Mouse (Mus musculus) forebrain, embryonic 11.5 days (tissue): Measurements from ENCODE around the gene Smurf2. TPM values are rescaled to one million over a fixed set of nuclear protein-coding genes. Genes with fewer than 3 reads are reported as not detected.

ENCODE experiments used
- ATAC-seq: fragments of 200-750 bp; cut with Nextera tagmentation; replicated peaks from 2 replicates; pipeline ENCODE4 v1.8.0; 2017; ENCODE audit warnings: moderate TSS enrichment; ENCODE audit not compliant: low FRiP score
- DNase-seq: peaks from one replicate; pipeline ENCODE4 v3.0.0-alpha.2; 2017; ENCODE audit warnings: low spot score
- H3K27ac ChIP-seq: fragments of 300-500 bp; sonication (generic); 2 replicates; pipeline ENCODE4 v1.5.1; 2014; ENCODE audit warnings: low read depth, low read length
- H3K27me3 ChIP-seq: fragments of 300-500 bp; sonication (generic); 2 replicates; pipeline ENCODE4 v1.6.1; 2014; ENCODE audit warnings: mild to moderate bottlenecking, low read length, mixed read lengths; ENCODE audit not compliant: control insufficient read depth, insufficient read depth
- H3K36me3 ChIP-seq: fragments of 300-500 bp; sonication (generic); 2 replicates; pipeline ENCODE4 v1.6.1; 2014; ENCODE audit warnings: mild to moderate bottlenecking, low read length, moderate library complexity, mixed read lengths; ENCODE audit not compliant: control insufficient read depth, insufficient read depth
- H3K4me1 ChIP-seq: fragments of 300-500 bp; sonication (generic); replicated peaks from 2 replicates; pipeline ENCODE4 v1.6.1; 2014; ENCODE audit warnings: low read length, mixed read lengths; ENCODE audit not compliant: control insufficient read depth, insufficient read depth
- H3K4me2 ChIP-seq: fragments of 300-500 bp; sonication (generic); 2 replicates; pipeline ENCODE4 v1.6.1; 2014; ENCODE audit warnings: low read depth, mild to moderate bottlenecking, low read length, moderate library complexity, mixed read lengths; ENCODE audit not compliant: severe bottlenecking
- H3K4me3 ChIP-seq: fragments of 300-500 bp; sonication (generic); 2 replicates; pipeline ENCODE4 v1.5.1; 2014; ENCODE audit warnings: low read depth, low read length
- H3K9ac ChIP-seq: fragments of 300-500 bp; sonication (generic); 2 replicates; pipeline ENCODE4 v1.6.1; 2014; ENCODE audit warnings: low read length
- H3K9me3 ChIP-seq: fragments of 300-500 bp; sonication (generic); 2 replicates; pipeline ENCODE4 v1.6.1; 2016; ENCODE audit warnings: low read length, mixed read lengths; ENCODE audit not compliant: control insufficient read depth
- WGBS: fragments of 180-500 bp; shearing (Covaris S2); extraction: QIAGEN DNeasy Blood & Tissue Kit; methylation state at CpG from one replicate; pipeline ENCODE4 v1.1.7; 2014; 5-methylcytosine and 5-hydroxymethylcytosine counted together
- polyA plus RNA-seq: library from polyadenylated mRNA; unstranded; fragments of >200 nt; fragmentation: Nextera tagmentation; extraction: Ambion mirVana; gene quantifications from 2 replicates; pipeline ENCODE4 v1.2.1, GENCODE M21; 2014

The Smurf2 gene
- polyA plus RNA-seq, 1 experiment from 2014 or later: 18.9 TPM

DNA sequence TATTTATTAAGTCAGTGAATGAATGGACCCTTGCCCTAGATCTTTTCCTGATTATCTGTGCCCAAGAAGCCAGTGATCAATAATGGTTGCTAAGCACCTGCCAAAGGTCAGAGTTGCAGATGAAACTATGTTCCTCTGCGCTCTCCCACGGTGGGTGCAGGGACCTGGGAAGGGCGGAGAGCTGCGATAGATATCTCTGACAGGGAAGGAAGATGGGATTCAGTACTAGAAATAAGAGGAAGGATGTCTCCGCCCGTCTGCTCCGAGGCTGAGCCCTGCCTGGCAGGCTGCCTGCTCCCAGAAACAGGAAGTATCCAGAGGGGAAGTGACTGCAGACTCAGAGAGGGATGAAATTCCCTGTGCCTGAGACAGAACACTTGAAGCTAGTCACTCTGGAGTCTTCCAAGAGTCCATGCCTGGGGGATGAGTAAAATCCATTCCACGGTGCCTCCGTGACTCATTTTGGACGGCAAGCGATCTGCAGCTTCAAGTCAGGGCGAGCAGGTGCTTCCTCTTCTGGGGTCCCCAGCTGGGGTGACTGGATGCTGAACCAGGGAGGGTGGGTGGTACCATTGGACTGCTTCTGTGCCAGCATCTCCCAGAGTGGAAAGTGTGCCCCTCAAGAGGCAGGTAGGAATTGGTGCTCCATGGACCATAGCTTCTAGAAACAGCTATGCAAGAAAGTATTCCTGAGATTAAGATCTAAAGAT, 36.9 kb upstream of the Smurf2 start:
- Histone ChIP-seq H3K9me3 (no peaks in the 10 kb centered on the region), H3K4me3 (no peak overlapping the region), H3K27ac (no peak overlapping the region), H3K4me2 (no peak overlapping the region), H3K4me1 (no peaks in the 10 kb centered on the region), H3K9ac (no peak overlapping the region), H3K36me3 (no peaks in the 10 kb centered on the region), H3K27me3 (no peaks in the 10 kb centered on the region)
- 88% methylated on average over 12 of the region's 12 CpGs for WGBS
- no peak for DNase-seq
- no peak for ATAC-seq

GRCm38 (mm10) chr11:106954566-106954965, 34.1 kb upstream of the Smurf2 start:
- no peak for ATAC-seq
- Histone ChIP-seq H3K9ac (no peak overlapping the region), H3K4me3 (no peak overlapping the region), H3K27ac (no peak overlapping the region), H3K4me2 (no peak overlapping the region), H3K36me3 (no peaks in the 10 kb centered on the region), H3K27me3 (no peaks in the 10 kb centered on the region), H3K4me1 (no peaks in the 10 kb centered on the region), H3K9me3 (no peaks in the 10 kb centered on the region)
- no peak for DNase-seq
- WGBS: 73% methylated on average over 8 of the region's 8 CpGs

DNA sequence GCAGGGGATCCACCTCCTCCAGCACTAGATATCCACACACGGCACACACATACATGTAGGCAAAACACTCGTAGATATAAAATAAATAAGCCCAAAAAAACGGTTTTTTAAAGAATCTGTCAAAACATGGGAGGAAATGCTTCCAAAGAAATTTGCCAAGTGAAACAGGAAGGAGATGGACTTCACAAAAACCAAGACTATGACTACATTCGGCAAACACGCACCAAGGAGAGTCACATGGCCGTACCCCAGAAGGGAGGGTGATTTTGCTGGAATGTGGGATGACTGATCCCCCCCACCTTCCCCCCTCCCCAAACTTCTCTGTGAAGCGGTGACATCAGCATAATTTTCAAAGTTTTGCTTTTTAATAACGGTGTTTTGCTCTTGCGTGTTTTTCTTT, 33.6 kb upstream of the Smurf2 start:
- H3K9me3 ChIP-seq: no peaks in the 10 kb centered on the region
- H3K27me3 ChIP-seq: no peaks in the 10 kb centered on the region
- no peak overlapping the region for H3K4me2 ChIP-seq
- H3K36me3 ChIP-seq: no peaks in the 10 kb centered on the region
- no peak for ATAC-seq
- no peak for DNase-seq
- no peak overlapping the region for H3K4me3 ChIP-seq
- no peaks in the 10 kb centered on the region for H3K4me1 ChIP-seq
- WGBS: 85% methylated on average over 9 of the region's 9 CpGs
- H3K9ac ChIP-seq: no peak overlapping the region
- H3K27ac ChIP-seq: no peak overlapping the region

GRCm38 (mm10) chr11:106937306-106937705, 16.8 kb upstream of the Smurf2 start:
- Histone ChIP-seq H3K4me1 (no peaks in the 10 kb centered on the region), H3K4me2 (no peak overlapping the region), H3K9ac (no peak overlapping the region), H3K4me3 (no peak overlapping the region), H3K9me3 (no peaks in the 10 kb centered on the region), H3K36me3 (no peaks in the 10 kb centered on the region), H3K27me3 (no peaks in the 10 kb centered on the region), H3K27ac (no peak overlapping the region)
- ATAC-seq (no peak), DNase-seq (no peak)
- WGBS: 83% methylated on average over 5 of the region's 5 CpGs

GRCm38 (mm10) chr11:106930366-106930765, 9.9 kb upstream of the Smurf2 start:
- Histone ChIP-seq H3K9ac (no peak overlapping the region), H3K4me2 (no peak overlapping the region), H3K4me1 (no peaks in the 10 kb centered on the region), H3K4me3 (no peak overlapping the region), H3K9me3 (no peaks in the 10 kb centered on the region), H3K27me3 (no peaks in the 10 kb centered on the region), H3K36me3 (no peaks in the 10 kb centered on the region), H3K27ac (no peak overlapping the region)
- WGBS: 85% methylated on average over 9 of the region's 9 CpGs
- no peak for DNase-seq
- no peak for ATAC-seq

DNA sequence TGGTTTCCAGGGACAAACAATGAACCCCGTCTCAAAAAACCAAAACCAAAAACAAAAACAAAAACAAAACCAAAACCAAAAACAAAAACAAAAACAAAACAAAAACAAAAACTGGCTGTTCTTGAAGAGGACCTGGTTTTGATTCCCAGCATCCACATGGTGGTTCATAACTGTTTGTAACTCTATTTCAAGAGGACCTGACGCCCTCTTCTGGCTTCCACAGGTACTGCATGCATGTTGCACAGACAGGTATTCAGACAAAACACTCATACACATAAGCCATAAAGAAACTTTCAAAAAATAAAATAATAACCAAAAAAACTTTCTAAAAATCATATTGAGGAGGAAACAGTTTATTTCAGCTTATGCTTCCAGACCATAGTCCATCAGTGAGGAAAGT, 8.4 kb upstream of the Smurf2 start:
- Histone ChIP-seq H3K4me2 (no peak overlapping the region), H3K9me3 (no peaks in the 10 kb centered on the region), H3K27ac (no peak overlapping the region), H3K27me3 (no peaks in the 10 kb centered on the region), H3K9ac (no peak overlapping the region), H3K4me1 (no peaks in the 10 kb centered on the region), H3K36me3 (no peaks in the 10 kb centered on the region), H3K4me3 (no peak overlapping the region)
- WGBS: 57% methylated on average over 2 of the region's 2 CpGs
- DNase-seq (no peak), ATAC-seq (no peak)

GRCm38 (mm10) chr11:106927950-106928349, 7.4 kb upstream of the Smurf2 start:
- 95% methylated on average over 5 of the region's 5 CpGs for WGBS
- H3K27me3 ChIP-seq: no peaks in the 10 kb centered on the region
- no peaks in the 10 kb centered on the region for H3K4me1 ChIP-seq
- no peak for ATAC-seq
- H3K9ac ChIP-seq: no peak overlapping the region
- DNase-seq: no peak
- no peak overlapping the region for H3K4me2 ChIP-seq
- H3K27ac ChIP-seq: no peak overlapping the region
- H3K36me3 ChIP-seq: no peaks in the 10 kb centered on the region
- no peaks in the 10 kb centered on the region for H3K9me3 ChIP-seq
- no peak overlapping the region for H3K4me3 ChIP-seq

- no peaks in the 10 kb centered on the region for H3K27me3 ChIP-seq
- WGBS: 97% methylated on average over 5 of the region's 5 CpGs
- ATAC-seq (no peak), DNase-seq (no peak)
- no peaks in the 10 kb centered on the region for H3K9me3 ChIP-seq
- no peak overlapping the region for H3K4me2 ChIP-seq
- H3K36me3 ChIP-seq: no peaks in the 10 kb centered on the region
- no peak overlapping the region for H3K9ac ChIP-seq
- H3K4me3 ChIP-seq: no peak overlapping the region
- H3K4me1 ChIP-seq: no peaks in the 10 kb centered on the region
- H3K27ac ChIP-seq: no peak overlapping the region
These were observed 6.7 kb upstream of the Smurf2 start for GRCm38 (mm10) chr11:106927226-106927625.

- H3K27me3 ChIP-seq: no peaks in the 10 kb centered on the region
- ATAC-seq: no peak
- no peak overlapping the region for H3K9ac ChIP-seq
- DNase-seq: no peak
- no peaks in the 10 kb centered on the region for H3K9me3 ChIP-seq
- H3K4me2 ChIP-seq: no peak overlapping the region
- no peak overlapping the region for H3K4me3 ChIP-seq
- WGBS: 83% methylated on average over 4 of the region's 4 CpGs
- H3K4me1 ChIP-seq: no peaks in the 10 kb centered on the region
- H3K27ac ChIP-seq: no peak overlapping the region
- H3K36me3 ChIP-seq: no peaks in the 10 kb centered on the region
These were observed 6.2 kb upstream of the Smurf2 start for GRCm38 (mm10) chr11:106926732-106927131.
